Mouse (Mus musculus) thymus, adult 2 months (tissue): ENCODE data around the gene Umad1.

ENCODE experiments used
- CTCF ChIP-seq: fragments of 200-500 bp; IDR thresholded peaks from 2 replicates; pipeline ENCODE4 v1.5.1; 2012; ENCODE audit warnings: mild to moderate bottlenecking, control low read depth, low read length, moderate library complexity, borderline replicate concordance; ENCODE audit not compliant: control insufficient read depth, poor library complexity, insufficient read depth; ENCODE audit errors: extremely low read depth
- POLR2A ChIP-seq: fragments of 200-500 bp; IDR thresholded peaks from 2 replicates; pipeline ENCODE4 v1.6.1; 2012; ENCODE audit warnings: mild to moderate bottlenecking, low read length, control low read depth, moderate library complexity; ENCODE audit not compliant: control insufficient read depth, poor library complexity, insufficient read depth; ENCODE audit errors: extremely low read depth

DNA sequence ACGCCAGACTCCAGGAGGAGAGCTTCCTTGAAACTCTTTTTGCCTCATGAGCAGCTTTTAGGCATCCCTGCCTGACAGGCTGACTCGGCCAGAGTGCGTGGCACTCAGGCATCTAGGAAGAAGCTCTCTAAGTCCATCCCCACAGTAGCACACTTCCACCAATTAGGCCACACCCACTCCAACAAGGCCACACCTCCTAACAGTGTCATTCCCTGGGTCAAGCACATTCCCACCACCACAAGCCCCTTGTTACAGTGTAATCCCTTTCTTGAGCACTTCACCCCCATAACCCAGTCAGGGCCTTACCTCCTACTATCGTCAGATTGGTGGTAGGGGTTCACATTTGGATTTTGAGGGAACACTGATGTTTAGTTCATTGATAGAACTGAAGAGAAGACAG, 108.6 kb downstream of the Umad1 start:
- no peak for TF ChIP-seq POLR2A
- no peak for TF ChIP-seq CTCF
